23 mouse cellular contexts compared by ENCODE assay signal in the genomic region with DNA sequence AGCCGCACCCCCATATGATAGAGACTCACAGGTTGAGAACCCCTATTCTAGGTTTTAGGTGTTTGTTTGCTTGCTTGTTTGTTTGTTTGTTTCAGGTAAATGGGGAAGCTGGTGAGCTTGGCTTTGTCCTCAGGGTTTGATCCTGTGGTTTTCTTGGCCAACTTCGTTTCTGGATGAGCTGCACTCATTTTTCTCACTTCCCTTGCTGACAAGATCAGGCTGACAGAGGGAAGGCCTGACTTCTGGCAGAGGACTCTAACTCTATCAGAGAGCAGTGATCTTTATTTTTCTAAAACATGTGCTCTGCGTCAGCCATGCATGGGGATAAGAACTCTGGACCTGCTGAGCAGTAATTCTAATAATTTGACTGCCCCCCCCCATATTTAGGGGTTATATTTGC. TPM values are rescaled to one million over a fixed set of nuclear protein-coding genes. Genes with fewer than 3 reads are reported as not detected.
"Had no signal": no experiment of that assay in that cellular context is flagged by ENCODE, and none has a peak within 500 bp of the region (broad histone marks: within the 10 kb centered on the region; RNA-seq: fewer than 3 reads in every experiment).

No protein-coding gene starts in this region.

- H3K4me1 ChIP-seq: midbrain, embryonic 10.5 days; midbrain, embryonic 12.5 days; neural tube, embryonic 13.5 days; neural tube, embryonic 15.5 days; stomach, embryonic 15.5 days had no signal

- H3K9ac ChIP-seq: lung, embryonic 14.5 days; midbrain, embryonic 12.5 days; neural tube, embryonic 13.5 days; neural tube, embryonic 15.5 days; stomach, embryonic 15.5 days had no signal

- H3K9me3 ChIP-seq: midbrain, embryonic 10.5 days; midbrain, embryonic 12.5 days; neural tube, embryonic 13.5 days; neural tube, embryonic 15.5 days; stomach, embryonic 15.5 days had no signal

- H3K27ac ChIP-seq: midbrain, embryonic 10.5 days; midbrain, embryonic 12.5 days; neural tube, embryonic 13.5 days; neural tube, embryonic 15.5 days; stomach, embryonic 15.5 days; stomach, postnatal 0 days had no signal

- ATAC-seq: midbrain, embryonic 16.5 days had no signal

- H3K36me3 ChIP-seq: midbrain, embryonic 10.5 days; midbrain, embryonic 12.5 days; neural tube, embryonic 13.5 days; neural tube, embryonic 15.5 days; stomach, embryonic 15.5 days had no signal

- H3K27me3 ChIP-seq: midbrain, embryonic 12.5 days; neural tube, embryonic 13.5 days; neural tube, embryonic 15.5 days; stomach, embryonic 15.5 days had no signal

- H3K4me3 ChIP-seq: midbrain, embryonic 10.5 days; midbrain, embryonic 12.5 days; myocyte; neural tube, embryonic 13.5 days; neural tube, embryonic 15.5 days; stomach, embryonic 15.5 days had no signal

- H3K4me2 ChIP-seq: lung, embryonic 14.5 days; midbrain, embryonic 12.5 days; neural tube, embryonic 13.5 days; neural tube, embryonic 15.5 days; stomach, embryonic 15.5 days had no signal

- DNase-seq: lung, adult 18-20 months; lung, embryonic 14.5 days; lung, postnatal 10 days; lung, postnatal 4 days; midbrain, embryonic 14.5 days; retina, postnatal 1 day; right cerebral cortex, adult 18-20 months; right cerebral cortex, postnatal 25 days; right cerebral cortex, postnatal 4 days; spleen, adult 18-20 months; thymus, adult 2 months; thymus, postnatal 25 days; thymus, postnatal 4 days had no signal

RNA-seq across cellular contexts. Expression of a gene that starts 14.4 kb away (rescaled TPM):
- total RNA-seq: megakaryocyte-erythroid progenitor cell, adult 5-6 weeks had no signal
- polyA plus RNA-seq: myocyte; small intestine, adult 2 months had no signal
